In the genomic region with DNA sequence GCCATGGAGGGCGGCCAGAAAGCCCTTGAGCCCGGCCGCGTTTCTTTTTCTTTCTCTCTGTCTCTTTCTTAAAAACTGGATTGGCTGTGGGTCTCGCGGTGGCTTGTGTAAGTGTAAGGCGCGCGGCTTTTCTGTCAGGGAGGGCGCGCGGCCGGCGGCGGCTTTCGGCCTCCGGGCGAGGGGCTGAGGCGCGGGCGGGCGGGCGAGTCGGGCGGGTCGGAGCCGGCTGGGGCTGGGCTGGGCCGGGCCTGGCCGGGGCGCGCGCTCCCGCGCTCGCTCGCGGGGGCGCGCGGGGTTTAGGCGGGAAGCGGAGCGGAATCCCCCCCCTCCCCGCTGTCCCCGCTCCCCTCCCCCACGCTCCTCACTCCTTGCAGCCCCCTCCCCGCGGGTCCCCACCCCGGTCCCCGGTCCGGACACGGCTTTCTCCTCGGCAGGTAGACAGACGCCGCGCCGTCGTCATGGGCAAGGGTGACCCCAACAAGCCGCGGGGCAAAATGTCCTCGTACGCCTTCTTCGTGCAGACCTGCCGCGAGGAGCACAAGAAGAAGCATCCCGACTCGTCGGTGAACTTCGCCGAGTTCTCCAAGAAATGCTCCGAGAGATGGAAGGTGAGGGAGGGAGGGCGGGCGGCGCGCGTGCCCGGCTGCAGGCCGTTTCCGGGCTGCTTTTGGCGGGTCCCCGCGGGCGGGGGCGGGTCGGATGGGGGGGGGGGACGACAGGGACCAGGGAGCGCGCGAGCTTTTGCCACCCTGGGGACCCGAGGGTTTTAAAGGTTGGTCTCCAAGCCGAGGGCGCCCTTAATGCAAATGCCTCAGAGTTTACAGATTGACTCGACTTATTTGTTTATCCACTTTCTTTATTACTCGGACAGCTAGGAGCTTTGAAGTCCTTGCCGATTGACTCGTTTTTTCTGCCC, we compare ENCODE assay signal across 8 mouse cellular contexts. TPM values are rescaled to one million over a fixed set of nuclear protein-coding genes. Genes with fewer than 3 reads are reported as not detected.
A peak's percentile ranks its signal among the peaks of the same experiment; 100 is the strongest.
DNase-seq lines count a peak whose midpoint lies in the region; ATAC-seq and TF ChIP-seq lines count a peak whose summit lies in the region.

No protein-coding gene starts in this region.

- peak overlapping the region; percentile 100 for H3K27ac ChIP-seq in embryonic facial prominence, embryonic 12.5 days
- peak overlapping the region; percentile 97 for H3K27ac ChIP-seq in hindbrain, embryonic 14.5 days
- H3K27ac ChIP-seq in liver, embryonic 12.5 days = peak overlapping the region; percentile 100
- H3K27ac ChIP-seq in small intestine, adult 2 months (ENCODE audit: insufficient read depth, low read depth, low read length) = peak overlapping the region; percentile 99

- no peaks in the 10 kb centered on the region for H3K9me3 ChIP-seq in embryonic facial prominence, embryonic 12.5 days
- H3K9me3 ChIP-seq in hindbrain, embryonic 14.5 days (ENCODE audit: control insufficient read depth, low read length) = no peaks in the 10 kb centered on the region
- no peaks in the 10 kb centered on the region for H3K9me3 ChIP-seq in liver, embryonic 12.5 days (replicated peaks)

- H3K36me3 ChIP-seq in embryonic facial prominence, embryonic 12.5 days = peaks cover 8% of the 10 kb centered on the region; the same call in 1 of the 2 replicates
- peaks cover 3% of the 10 kb centered on the region; the same call in 1 of the 2 replicates for H3K36me3 ChIP-seq in hindbrain, embryonic 14.5 days (replicated peaks; ENCODE audit: control insufficient read depth, insufficient read depth)
- H3K36me3 ChIP-seq in liver, embryonic 12.5 days = peaks cover 43% of the 10 kb centered on the region
- H3K36me3 ChIP-seq in small intestine, adult 2 months (ENCODE audit: control insufficient read depth, insufficient read depth, low read length) = peaks cover 18% of the 10 kb centered on the region

- no peak for TF ChIP-seq POLR2A in small intestine, adult 2 months (IDR thresholded peaks at IDR 0.05; ENCODE audit: low read depth, low read length)

- peak; percentile 27 to 47 for DNase-seq in heart, adult 18-20 months
- DNase-seq in heart, adult 8-10 months (ENCODE audit: low spot score) = no peak
- DNase-seq in MN1 (ENCODE audit: low spot score) = peak; percentile 65
- DNase-seq in hindbrain, embryonic 14.5 days (ENCODE audit: low spot score) = peak; percentile 40
- no peak for DNase-seq in urinary bladder, adult 18-20 months (ENCODE audit: low spot score in 2 of 2)

- H3K4me1 ChIP-seq in embryonic facial prominence, embryonic 12.5 days = peaks cover 5% of the 10 kb centered on the region; the same call in 1 of the 2 replicates
- 0 out of 2 replicates have a peak, but pooled peaks cover 5% of the 10 kb centered on the region for H3K4me1 ChIP-seq in hindbrain, embryonic 14.5 days (replicated peaks; ENCODE audit: control insufficient read depth, insufficient read depth, low read length)
- H3K4me1 ChIP-seq in liver, embryonic 12.5 days = peaks cover 38% of the 10 kb centered on the region
- no peaks in the 10 kb centered on the region; the same call in 1 of the 2 replicates for H3K4me1 ChIP-seq in small intestine, adult 2 months (ENCODE audit: control insufficient read depth, insufficient read depth, insufficient read length, low read length)

- whole genome bisulfite sequencing in embryonic facial prominence, embryonic 12.5 days = under 1% methylated on average over 55 of the region's 96 CpGs
- under 1% methylated on average over 75 of the region's 96 CpGs for WGBS in hindbrain, embryonic 14.5 days
- under 1% methylated on average over 60 of the region's 96 CpGs for WGBS in liver, embryonic 12.5 days (ENCODE audit: insufficient replicate concordance)
- under 1% methylated on average over 95 of the region's 96 CpGs for WGBS in small intestine, adult 2 months

- peak overlapping the region; percentile 83 for H3K4me3 ChIP-seq in embryonic facial prominence, embryonic 12.5 days
- H3K4me3 ChIP-seq in hindbrain, embryonic 14.5 days (replicated peaks; ENCODE audit: low read length) = peak overlapping the region; percentile 90
- H3K4me3 ChIP-seq in liver, embryonic 12.5 days = peak overlapping the region; percentile 93
- peak overlapping the region; percentile 94 for H3K4me3 ChIP-seq in small intestine, adult 2 months (ENCODE audit: low read depth, low read length)

- no peak for TF ChIP-seq CTCF in small intestine, adult 2 months (IDR thresholded peaks at IDR 0.05; ENCODE audit: extremely low read depth, insufficient read length, insufficient replicate concordance, low read depth, low read length)

- H3K27me3 ChIP-seq in embryonic facial prominence, embryonic 12.5 days = no peaks in the 10 kb centered on the region
- H3K27me3 ChIP-seq in hindbrain, embryonic 14.5 days (ENCODE audit: control insufficient read depth, insufficient read depth, low read length) = no peaks in the 10 kb centered on the region
- H3K27me3 ChIP-seq in liver, embryonic 12.5 days (replicated peaks) = no peaks in the 10 kb centered on the region
- H3K27me3 ChIP-seq in small intestine, adult 2 months (ENCODE audit: control insufficient read depth, insufficient read depth, low read length) = no peaks in the 10 kb centered on the region

- peak overlapping the region; percentile 61 for H3K4me2 ChIP-seq in embryonic facial prominence, embryonic 12.5 days (replicated peaks)
- H3K4me2 ChIP-seq in hindbrain, embryonic 14.5 days (replicated peaks) = peak overlapping the region; percentile 69
- peak overlapping the region; percentile 75 for H3K4me2 ChIP-seq in liver, embryonic 12.5 days

- H3K9ac ChIP-seq in embryonic facial prominence, embryonic 12.5 days = peak overlapping the region; percentile 98
- peak overlapping the region; percentile 91 for H3K9ac ChIP-seq in hindbrain, embryonic 14.5 days
- H3K9ac ChIP-seq in liver, embryonic 12.5 days = peak overlapping the region; percentile 100

- peak; percentile 35; the same call in 1 of the 2 replicates for ATAC-seq in embryonic facial prominence, embryonic 12.5 days (ENCODE audit: insufficient number of reproducible peaks, insufficient read depth, low FRiP score, low TSS enrichment)
- peak; percentile 53 for ATAC-seq in hindbrain, embryonic 14.5 days (ENCODE audit: low FRiP score)
- ATAC-seq in liver, embryonic 12.5 days = peak; percentile 21; the same call in 1 of the 2 replicates

RNA-seq across cellular contexts. Expression of a gene that starts 0.7 kb away (rescaled TPM):
- total RNA-seq in heart, adult 18-20 months (2021) = 10 to 100 TPM in 1 of 2 experiments, 1 to 10 TPM in 1; 8.6 to 12.6 TPM
- 10 to 100 TPM; 14.2 to 17.3 (median 14.8) TPM for total RNA-seq in heart, adult 8-10 months (2022)
- polyA plus RNA-seq in embryonic facial prominence, embryonic 12.5 days (2016; fragmentation: Nextera tagmentation; extraction: Ambion mirVana) = 414 and 455 TPM in 2 replicates
- 58.4 and 60.7 TPM in 2 replicates for polyA plus RNA-seq in hindbrain, embryonic 14.5 days (2014; fragmentation: Nextera tagmentation; extraction: Ambion mirVana)
- polyA plus RNA-seq in liver, embryonic 12.5 days (2016; fragmentation: Nextera tagmentation; extraction: Ambion mirVana) = 380 and 430 TPM in 2 replicates
- polyA plus RNA-seq in small intestine, adult 2 months (2012; rRNA removed) = 3.7 and 7.9 TPM in 2 replicates

RNA-seq across cellular contexts. Expression of a gene that starts 24.7 kb away (rescaled TPM):
- 10 to 100 TPM in 1 of 2 experiments, 1 to 10 TPM in 1; 9.6 to 15.4 TPM for total RNA-seq in heart, adult 18-20 months (2021)
- total RNA-seq in heart, adult 8-10 months (2022) = 10 to 100 TPM; 13.2 to 15.6 (median 14.3) TPM
- 69.8 and 70.9 TPM in 2 replicates for polyA plus RNA-seq in embryonic facial prominence, embryonic 12.5 days (2016; fragmentation: Nextera tagmentation; extraction: Ambion mirVana)
- polyA plus RNA-seq in hindbrain, embryonic 14.5 days (2014; fragmentation: Nextera tagmentation; extraction: Ambion mirVana) = 29.9 and 35.4 TPM in 2 replicates
- polyA plus RNA-seq in liver, embryonic 12.5 days (2016; fragmentation: Nextera tagmentation; extraction: Ambion mirVana) = 26.9 and 27.8 TPM in 2 replicates
- 12.2 and 17.9 TPM in 2 replicates for polyA plus RNA-seq in small intestine, adult 2 months (2012; rRNA removed)

RNA-seq across cellular contexts. Expression of a gene that starts 56.7 kb away (rescaled TPM):
- not detected for total RNA-seq in heart, adult 18-20 months (2021)
- total RNA-seq in heart, adult 8-10 months (2022) = not detected
- polyA plus RNA-seq in embryonic facial prominence, embryonic 12.5 days (2016; fragmentation: Nextera tagmentation; extraction: Ambion mirVana) = 2.9 and 3.2 TPM in 2 replicates
- 8.9 and 10.2 TPM in 2 replicates for polyA plus RNA-seq in hindbrain, embryonic 14.5 days (2014; fragmentation: Nextera tagmentation; extraction: Ambion mirVana)
- polyA plus RNA-seq in liver, embryonic 12.5 days (2016; fragmentation: Nextera tagmentation; extraction: Ambion mirVana) = 0.18 TPM in 1 of 2 replicates, not detected in the other
- polyA plus RNA-seq in small intestine, adult 2 months (2012; rRNA removed) = not detected in 2 replicates

Comparison
In these comparisons a context has a peak if more than half of its experiments do, and no peak if none do; other contexts are left out.
1. DNase-seq: peak in heart, adult 18-20 months (2 of 2), MN1 (single experiment) and hindbrain, embryonic 14.5 days (single experiment); none in heart, adult 8-10 months (single experiment) and urinary bladder, adult 18-20 months (0 of 2).
2. Peak in every context shown above with its lines, with median percentiles within 50 percentile points of each other: ATAC-seq, H3K27ac ChIP-seq, H3K4me2 ChIP-seq, H3K4me3 ChIP-seq and H3K9ac ChIP-seq.